Mouse (Mus musculus): ENCODE data around the gene Krba1. TPM values are rescaled to one million over a fixed set of nuclear protein-coding genes. Genes with fewer than 3 reads are reported as not detected.

The Krba1 gene
- total RNA-seq (2021) = 10 to 100 TPM; 43.0 to 54.4 TPM
- long read RNA-seq, full-length matches to known transcripts = 3 of 23 reads
- long read RNA-seq, partial matches to known transcripts = 11 of 23 reads
- long read RNA-seq, other reads (novel, unspliced or antisense) = 9 of 23 reads

DNA sequence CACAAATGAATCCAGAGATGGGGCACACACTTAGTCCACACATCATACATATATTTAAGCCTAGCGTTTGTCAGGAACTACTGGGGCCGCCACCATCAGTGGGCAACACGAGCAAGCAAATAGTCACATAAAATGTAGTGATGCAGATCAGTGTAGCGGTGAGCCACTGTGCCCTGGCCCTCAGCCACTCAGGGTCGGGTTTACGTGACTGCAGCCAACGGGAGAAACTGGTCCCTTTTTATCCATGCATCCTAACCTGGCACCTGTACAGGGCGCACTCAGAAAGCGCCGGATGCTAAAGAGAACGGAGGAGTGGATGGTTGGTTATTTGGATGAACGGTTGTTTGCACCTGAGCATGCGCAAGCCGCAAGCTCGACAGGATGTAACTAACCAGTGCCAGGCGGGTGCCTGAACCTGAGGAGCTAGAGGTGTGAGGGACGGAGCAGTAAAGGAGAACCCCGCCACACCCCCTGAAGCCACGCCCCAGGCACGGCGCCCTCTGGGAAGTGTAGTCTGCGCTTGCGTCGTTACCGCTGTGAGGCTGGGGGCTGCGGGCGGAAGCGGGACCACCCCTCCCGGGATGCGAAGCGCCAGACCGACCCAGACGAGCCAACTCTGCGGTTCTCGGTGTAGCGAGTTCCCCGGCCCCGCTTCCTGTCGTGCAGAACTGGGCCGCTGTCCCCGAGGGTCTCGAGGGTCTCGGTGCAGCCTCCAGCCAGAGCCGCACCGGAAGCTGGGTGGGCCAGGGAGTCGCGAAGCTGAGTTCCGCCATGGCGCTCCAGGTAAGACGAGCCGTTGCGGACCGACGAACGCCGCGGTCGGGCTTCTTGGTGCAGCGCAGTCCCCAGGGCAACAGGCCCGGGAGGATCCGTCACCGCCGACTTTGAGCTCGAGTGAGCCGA is at the start of gene Krba1:
Krba1 (plus strand) TSS at position 482 of the 903 bp plus-strand sequence.
- peak; percentile 88 to 92 for DNase-seq (ENCODE audit: low spot score in 2 of 2)

DNA sequence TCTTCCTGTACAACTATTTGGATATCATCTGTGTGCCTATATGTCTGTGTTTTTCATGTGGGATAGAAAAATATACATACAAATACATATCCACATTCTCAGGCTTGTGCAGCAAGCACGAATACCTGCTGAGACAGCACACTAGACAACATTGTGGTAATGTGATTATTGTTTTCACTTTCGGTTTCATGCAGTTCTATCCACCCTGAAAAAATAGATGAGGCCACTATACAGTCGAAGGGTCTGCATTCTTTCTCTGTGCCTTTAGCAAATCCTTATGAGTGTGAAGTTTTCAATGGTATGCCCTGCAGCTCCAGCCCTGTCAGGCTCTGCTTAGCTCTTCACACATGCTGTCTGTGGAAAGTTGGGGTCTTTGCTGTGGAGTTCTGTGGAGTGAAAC is 36.5 kb upstream of the Krba1 start:
- DNase-seq (ENCODE audit: low spot score in 2 of 2) = no peak

DNA sequence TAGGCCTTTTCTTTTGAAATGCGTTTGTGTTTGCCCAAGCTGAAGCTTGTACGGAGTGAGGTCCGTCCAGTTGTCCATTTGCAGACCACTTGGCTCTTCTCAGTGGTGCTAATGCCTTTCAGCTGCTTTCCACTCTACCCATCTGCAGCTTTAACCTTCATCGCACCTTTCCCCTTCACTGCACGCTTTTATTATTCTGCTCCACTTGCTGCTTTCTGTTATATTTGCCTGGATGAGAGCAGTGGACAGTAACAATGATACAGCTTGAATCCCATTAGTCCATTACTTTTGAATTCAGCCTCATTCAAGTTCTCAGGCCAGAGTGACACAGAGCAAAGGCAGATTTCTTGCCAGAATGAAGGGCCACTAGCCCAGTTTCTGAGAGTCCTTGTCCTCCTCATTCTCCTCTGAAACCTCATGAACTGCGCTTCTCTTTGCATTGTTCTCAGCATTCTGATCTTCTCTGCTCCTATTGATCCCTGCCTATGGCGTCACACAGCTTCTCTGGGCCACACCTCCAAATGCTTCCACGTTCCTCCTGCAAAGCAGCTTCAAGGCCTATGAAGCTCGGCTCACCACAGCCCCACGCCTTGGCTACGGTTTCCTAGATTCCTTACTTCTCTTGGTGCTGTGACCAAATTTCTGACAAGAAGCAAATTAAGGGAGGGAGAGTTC is 28.9 kb upstream of the Krba1 start:
- DNase-seq (ENCODE audit: low spot score in 2 of 2) = no peak

DNA sequence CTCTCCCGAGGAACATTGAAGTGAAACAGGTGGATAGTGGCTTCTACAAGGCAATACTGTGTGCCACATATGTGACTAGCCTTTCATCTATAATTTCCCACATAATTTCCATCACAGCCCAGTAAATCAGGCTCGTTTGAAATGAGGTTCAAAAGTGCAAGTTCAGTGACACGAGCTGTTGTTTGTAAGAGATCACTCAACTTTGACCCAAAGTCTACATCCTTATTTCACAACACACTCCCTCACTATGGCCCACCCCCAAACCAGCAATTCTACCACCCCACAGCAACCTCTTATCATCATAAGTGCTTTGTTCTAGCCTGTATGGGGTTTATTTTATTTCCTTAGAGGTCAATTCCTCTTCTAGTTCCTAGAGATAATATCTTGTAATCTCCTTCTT is 7.2 kb upstream of the Krba1 start:
- no peak for DNase-seq (ENCODE audit: low spot score in 2 of 2)

DNA sequence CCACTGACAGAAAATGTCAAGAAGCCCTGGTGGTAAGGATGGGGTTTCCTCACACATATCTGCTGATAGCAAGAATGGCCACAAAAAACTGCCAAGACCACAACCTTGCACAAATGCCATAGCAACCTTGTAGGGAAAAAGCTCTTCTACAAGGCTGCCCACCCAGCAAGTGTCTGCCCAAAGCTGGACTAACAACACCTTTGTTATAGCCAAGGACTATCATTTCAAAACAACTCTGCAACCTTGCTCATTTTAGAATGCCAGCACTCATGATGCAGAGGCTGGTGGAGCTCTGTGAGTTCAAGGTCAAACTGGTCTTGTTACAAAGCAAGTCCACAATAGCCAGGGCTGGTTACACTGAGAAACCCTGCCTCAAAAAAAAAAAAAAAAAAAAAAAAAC is 1.6 kb upstream of the Krba1 start:
- no peak for DNase-seq (ENCODE audit: low spot score in 2 of 2)

DNA sequence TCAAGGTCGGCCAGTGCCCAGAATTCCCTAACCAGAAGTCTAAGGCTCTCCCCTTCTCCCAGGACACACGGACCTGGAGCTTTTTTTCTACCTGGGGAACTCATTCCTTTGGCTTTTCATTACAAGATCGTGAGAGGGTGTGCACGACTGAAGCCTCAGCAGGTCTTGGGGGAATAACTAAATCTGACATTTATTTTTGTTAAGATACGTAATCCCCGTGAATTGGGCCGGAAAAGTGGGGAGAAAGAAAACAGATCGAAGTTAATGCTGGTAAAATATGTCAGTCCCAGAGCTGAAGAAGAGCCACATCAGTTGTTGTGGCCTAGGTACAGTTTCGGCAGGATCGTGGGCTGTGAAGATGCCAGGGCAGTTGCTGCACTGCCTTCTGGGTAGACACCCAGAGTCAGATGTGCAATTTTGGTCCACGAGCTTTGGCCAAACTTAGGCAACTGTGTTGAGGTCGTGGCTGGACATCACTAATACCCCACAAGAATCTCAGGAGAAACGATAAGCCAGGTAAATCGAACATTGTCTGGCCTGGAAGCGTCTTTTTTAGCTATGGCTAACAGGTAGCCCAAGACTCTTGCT is 716 bp downstream of the Krba1 start:
- DNase-seq (ENCODE audit: low spot score in 2 of 2) = no peak

DNA sequence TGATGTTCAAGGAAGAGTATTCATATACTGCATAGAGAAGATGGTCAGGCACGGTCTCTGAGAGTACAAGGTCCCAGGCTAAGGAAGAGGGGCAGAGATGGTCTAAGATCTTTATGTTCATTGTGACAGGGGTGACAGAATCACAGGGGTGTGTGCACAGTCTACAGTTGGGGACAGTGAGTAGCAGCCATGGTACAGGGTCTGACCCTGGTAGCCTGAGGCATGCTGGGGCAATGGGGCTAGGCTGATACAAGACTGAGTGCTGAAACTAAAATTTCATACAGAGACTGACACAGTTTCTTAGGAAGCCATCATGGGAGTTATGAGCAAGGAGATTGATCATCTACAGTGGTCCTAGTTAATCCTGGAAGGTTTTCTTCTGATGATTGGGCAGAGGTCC is 1.3 kb downstream of the Krba1 start:
- DNase-seq (ENCODE audit: low spot score in 2 of 2) = no peak

DNA sequence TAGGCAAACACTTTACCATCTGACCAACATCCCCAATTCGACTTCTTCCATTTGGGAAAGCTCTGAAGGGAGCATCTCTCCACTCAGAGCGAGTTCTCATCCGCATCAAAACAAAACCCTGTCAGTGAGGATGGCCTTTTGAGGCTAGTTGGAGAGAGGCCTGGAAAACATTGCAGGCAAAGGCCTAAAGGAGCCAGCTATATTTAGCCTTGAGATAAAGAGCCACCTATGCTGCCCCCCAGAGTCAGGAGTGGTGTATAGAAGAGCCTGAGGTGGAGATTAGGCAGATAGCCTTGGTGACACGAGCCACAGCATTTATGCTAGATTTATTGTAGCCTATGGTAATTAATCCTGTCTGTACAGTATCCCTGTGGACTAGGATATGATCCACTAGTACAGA is 1.9 kb downstream of the Krba1 start:
- DNase-seq (ENCODE audit: low spot score in 2 of 2) = peak; percentile 48 to 58

DNA sequence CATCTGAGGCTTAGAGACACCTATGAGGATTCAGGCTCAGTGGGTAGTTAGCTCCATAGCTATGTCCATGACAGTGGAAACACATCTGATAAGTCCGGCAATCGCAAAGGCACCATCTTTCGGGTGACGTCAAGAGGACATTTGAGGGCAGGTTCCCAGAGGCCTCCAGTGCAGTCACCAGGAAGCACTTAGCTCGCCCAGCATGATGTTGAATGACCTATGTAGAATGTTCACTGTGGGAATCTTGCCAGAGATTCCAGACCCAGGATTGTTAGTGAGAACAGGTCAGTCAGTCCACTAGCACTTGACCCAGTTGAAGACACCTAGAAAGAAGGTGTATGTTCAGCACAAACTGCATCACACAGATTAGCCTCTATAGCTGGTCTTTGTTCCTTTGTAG is 4.5 kb downstream of the Krba1 start:
- DNase-seq (ENCODE audit: low spot score in 2 of 2) = no peak

DNA sequence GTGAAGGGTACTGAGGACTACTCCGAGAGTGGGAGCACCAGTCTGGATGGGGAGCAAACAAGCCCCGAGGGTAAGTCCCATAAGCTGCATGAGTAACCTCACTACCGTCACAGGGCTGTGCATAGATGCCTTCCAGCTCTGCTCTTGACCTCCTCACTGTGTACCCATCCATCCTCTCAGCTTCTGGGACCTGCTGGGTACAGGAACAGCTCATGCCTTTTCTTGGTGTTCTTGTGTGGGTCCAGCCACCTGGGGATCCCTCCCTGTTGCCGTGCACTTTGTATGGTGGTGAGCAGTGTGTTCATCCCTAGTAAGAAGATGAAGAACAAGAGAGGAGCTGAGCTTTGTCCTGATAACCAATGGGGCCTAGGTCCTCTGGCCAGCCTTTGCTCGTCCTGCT is 8.7 kb downstream of the Krba1 start:
- peak in 1 of 2 experiments; percentile 6 for DNase-seq (ENCODE audit: low spot score in 2 of 2)

DNA sequence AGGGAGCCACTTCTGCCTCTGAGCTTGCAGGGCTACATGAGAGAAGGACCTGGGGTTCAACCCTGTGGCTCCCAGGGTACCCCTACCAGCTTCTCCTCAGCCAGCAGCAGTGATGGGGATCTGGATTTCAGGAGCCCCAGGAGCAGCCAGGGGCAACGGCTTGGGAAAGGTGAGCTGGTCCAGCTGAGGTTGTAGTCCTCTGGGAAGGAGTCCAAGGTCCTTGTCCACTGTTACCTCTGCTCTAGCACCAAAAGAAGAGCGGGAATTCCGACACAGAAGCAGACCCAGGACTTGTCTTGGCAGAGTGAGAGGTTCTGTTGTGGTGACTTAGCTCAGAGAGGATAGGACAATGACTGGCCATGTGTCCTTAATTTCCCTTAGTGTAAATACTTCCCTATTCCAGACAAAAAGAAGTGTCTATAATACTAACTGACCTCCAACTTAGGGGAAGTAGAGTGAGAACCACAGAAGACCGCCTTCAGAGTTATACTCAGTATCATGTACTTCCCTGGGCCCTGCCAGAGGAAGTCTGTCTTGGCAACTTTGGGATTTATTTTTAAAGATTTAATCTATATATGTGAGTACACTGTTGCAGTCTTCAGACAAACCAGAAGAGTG is 14.4 kb downstream of the Krba1 start:
- peak in 1 of 2 experiments; percentile 1 for DNase-seq (ENCODE audit: low spot score in 2 of 2)

DNA sequence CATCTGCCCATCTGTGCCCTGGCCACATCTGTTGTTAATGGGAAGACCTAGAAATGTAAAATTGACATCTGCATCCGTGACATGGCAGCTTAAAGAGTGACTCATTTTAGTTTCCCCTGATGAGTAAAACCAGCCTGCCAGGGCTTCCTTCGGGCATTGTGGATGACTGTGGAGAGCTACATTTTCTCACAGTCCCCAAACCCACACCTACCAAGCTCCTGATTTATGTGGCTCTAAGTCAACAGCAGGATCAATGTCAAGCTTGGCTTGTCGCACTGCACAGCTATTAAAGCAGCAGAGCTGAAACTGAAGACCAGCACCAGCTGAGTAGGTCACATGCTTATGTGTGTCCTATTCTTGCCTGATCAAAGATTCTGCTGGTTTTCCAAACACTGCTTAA is 15.2 kb downstream of the Krba1 start:
- no peak for DNase-seq (ENCODE audit: low spot score in 2 of 2)

DNA sequence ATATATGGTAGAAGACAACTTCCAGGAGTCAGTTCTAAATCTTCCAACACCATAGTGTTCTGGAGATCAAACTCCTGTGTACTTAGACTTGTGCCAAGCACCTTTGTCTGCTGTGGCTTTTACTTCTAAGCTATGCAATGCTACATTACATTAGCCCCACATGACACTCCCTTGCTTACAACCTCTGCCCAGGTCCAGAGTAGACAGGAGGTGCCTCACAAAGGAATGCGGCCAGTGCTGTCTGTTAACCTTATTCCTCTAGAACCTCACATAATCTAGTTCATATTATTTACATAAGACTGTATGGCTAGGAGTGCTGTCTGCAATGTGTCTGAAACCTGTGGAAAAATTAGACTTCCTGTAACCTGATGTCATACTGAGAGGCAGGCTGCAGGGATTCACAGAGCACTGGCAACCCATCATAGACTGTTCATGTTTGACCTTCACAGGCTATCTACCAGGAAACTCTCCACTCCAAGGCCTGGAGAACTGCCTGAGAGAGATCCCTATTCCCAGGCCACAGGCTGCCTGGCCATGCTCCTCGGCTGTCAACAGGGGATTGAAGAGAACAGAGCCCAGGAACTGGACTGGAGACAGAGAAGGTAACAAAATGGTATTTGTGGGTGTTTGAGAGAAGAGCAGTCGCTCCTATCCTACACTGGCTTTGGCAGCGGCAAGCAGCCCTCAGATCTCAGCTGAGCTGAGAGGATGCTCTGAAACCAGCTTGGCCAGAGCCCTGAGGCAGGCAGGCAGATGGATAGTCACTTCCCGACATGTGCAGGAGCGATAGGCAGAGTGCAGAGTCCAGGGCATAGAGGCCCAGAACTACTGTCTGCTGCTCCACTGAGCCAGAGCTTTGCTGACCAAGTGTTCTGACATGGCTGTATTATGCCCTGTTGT is 16.1 kb downstream of the Krba1 start:
- DNase-seq (ENCODE audit: low spot score in 2 of 2) = no peak

DNA sequence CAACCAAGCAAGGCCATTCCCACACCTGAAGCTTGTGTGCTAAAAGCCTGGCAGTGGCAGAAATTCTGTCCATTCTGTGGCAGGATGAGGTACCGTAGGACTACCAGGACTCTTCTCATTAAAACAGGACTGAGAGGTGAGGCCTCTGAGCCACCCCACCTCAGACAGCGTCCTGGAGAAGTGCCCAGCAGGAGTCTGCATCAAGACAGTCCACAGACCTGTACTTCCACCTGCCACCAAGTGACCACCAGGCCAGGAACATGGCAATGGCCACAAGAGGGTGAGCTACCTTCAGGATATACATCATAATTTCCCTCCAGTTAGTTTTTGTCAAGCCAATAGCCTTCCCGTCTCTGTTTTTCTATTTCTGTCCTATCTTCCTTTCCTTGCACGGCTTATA is 16.8 kb downstream of the Krba1 start:
- DNase-seq (ENCODE audit: low spot score in 2 of 2) = no peak

DNA sequence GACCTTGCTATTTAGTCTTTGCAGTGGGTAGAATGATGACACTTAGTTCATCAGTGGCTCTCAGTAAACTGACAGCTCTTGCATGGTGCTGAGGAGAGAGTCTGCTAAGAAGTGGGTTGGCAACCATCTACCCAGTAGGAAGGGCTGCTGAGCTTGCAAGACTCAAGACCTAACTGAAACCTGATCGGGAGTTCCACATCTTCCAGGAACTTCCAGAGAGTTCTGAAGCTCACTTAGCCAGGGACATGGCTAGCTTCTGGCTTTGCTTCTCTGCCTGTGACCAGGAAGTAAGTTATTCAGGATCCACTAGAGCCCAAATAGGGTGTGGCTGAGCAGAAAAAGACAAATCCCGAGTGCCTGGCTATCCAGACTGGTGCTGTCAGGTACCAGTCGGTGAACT is 17.3 kb downstream of the Krba1 start:
- no peak for DNase-seq (ENCODE audit: low spot score in 2 of 2)

DNA sequence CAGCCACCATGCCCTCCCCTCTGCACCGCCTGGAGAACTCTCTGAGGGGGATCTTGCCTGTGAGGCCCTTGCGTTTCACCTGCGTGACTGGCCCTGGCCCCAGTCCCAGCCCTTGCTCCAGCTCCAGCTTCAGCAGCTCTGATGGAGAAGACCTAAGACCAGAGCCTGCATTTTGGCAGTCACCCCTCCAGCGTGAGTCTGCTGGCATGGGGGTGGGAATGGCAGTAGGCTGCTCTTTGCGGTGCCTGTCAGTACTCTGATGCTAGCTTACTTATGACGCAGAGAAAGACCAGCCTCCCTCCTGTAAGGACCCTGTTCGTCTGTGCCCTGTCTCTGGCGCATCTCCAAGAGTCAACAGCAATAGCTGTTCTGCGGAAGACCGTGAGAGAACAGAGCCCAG is 17.7 kb downstream of the Krba1 start:
- no peak for DNase-seq (ENCODE audit: low spot score in 2 of 2)

DNA sequence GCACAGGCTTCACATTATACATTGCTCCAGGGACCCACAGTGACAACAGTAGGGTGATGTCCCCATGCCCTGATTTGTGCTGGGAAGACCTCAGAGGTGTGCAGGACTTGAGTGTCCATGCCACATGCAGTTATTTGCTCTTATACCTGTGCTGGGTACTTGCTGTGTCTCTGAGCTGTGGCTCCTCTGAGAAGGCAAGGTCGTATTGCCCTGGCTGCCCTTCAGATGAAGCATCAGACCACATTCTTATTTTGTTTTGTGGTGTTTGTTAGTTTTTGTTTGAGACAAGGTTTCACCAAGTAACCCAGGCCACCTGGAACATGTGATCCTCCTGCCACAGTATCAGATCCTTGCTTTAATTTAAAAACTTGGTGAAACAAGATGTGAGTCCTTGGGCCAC is 19.5 kb downstream of the Krba1 start:
- no peak for DNase-seq (ENCODE audit: low spot score in 2 of 2)

DNA sequence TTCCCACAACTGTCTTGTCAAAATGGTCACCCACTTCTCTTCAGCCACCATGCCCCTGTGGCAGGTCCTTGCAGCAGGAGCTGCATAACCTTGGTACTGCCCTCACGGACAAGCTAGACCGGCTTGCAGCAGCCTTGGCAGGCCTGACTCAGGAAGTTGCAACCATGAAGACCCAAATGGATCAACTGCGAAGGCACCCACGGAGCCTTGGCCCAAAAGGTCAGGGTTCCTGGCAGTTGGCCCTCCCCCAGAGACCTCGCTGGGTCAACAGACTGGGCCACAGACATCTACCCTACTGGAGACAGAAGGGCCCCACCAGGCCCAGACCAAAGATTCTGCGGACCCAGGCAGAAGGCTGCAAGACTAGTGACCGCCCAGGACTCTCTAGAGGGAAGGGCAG is 20.2 kb downstream of the Krba1 start:
- no peak for DNase-seq (ENCODE audit: low spot score in 2 of 2)

DNA sequence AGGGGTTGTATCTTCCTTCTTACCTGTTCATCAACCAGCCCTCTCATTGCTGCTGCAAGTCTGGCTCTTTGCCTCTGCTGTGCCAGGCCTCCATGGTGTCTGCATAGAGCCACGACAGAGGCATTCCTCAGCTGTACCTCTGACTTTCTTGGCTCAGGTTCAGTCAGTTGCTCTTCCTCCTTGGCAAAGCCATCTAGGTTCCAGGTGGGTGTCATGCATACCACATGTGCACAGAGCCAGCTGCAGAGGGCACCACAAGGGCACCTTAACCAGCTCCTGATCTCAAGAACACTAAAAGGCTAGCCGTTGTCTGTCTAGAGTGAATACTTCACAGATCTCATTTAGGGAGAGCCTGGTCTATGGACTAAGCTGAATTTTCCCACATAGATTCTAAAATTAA is 21.1 kb downstream of the Krba1 start:
- no peak for DNase-seq (ENCODE audit: low spot score in 2 of 2)

DNA sequence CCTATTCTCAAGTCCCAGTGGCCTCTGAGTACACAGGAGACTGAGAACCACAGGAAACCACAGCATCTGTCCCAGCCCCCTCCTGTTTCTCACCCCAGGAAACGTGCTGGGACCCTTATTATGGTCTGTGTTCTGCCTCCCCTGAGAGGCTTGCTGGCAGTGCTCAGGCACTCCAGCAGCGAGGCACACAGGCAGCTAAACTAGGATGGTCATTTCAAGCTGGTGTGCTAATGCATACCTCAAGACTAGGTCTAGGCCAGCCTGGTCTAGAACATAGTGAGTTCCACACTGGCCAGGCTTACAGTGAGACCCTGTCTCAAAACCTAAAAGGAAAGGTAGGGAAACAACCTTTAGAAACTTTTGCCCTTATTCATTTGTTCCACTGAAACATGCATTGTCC is 25.3 kb downstream of the Krba1 start:
- no peak for DNase-seq (ENCODE audit: low spot score in 2 of 2)

DNA sequence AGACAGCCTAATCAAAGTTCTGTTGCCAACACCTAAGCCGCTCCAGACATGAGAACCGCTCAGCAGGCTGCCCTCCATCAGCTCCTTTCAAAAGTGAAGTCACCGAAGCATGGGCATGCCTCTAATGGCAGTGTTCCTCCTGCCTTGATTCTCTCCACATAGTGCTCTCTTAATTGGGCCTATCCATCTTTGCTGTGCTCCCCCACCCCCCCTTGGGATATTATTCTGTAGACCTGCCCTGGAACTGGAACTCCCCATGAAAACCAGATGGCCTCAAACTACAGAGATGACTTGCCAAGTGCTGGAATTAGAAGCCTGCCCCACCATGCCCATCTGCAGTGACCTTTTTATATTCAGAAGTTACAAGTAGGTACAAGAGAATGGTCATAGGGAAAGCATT is 27.9 kb downstream of the Krba1 start:
- DNase-seq (ENCODE audit: low spot score in 2 of 2) = no peak
